Mouse (Mus musculus): ENCODE results near the gene Cdkn1b.
A peak's percentile ranks its signal among the peaks of the same experiment; 100 is the strongest.

The Cdkn1b gene

GRCm38 (mm10) chr6:134920190-134921013 is at the start of gene Cdkn1b:
Cdkn1b (plus strand) TSS chr6:134920401.
- peak; percentile 91 for DNase-seq

GRCm38 (mm10) chr6:134870887-134871286 is 49.3 kb upstream of the Cdkn1b start:
- DNase-seq = no peak

- no peak for DNase-seq
Observed at GRCm38 (mm10) chr6:134872236-134872635, 48.0 kb upstream of the Cdkn1b start.

GRCm38 (mm10) chr6:134873018-134873417 is 47.2 kb upstream of the Cdkn1b start:
- DNase-seq = no peak

GRCm38 (mm10) chr6:134876795-134877194 is 43.4 kb upstream of the Cdkn1b start:
- no peak for DNase-seq

GRCm38 (mm10) chr6:134877276-134877675 is 42.9 kb upstream of the Cdkn1b start:
- no peak for DNase-seq

- DNase-seq = peak; percentile 62
Observed at GRCm38 (mm10) chr6:134877892-134878291, 42.3 kb upstream of the Cdkn1b start.

GRCm38 (mm10) chr6:134879556-134879955 is 40.6 kb upstream of the Cdkn1b start:
- DNase-seq = no peak

GRCm38 (mm10) chr6:134880046-134880445 is 40.2 kb upstream of the Cdkn1b start:
- DNase-seq = no peak

- DNase-seq = no peak
Observed at GRCm38 (mm10) chr6:134883661-134884060, 36.5 kb upstream of the Cdkn1b start.

GRCm38 (mm10) chr6:134885515-134885914 is 34.7 kb upstream of the Cdkn1b start:
- no peak for DNase-seq

GRCm38 (mm10) chr6:134886475-134886874 is 33.7 kb upstream of the Cdkn1b start:
- DNase-seq = no peak

- DNase-seq = peak; percentile 46
Observed at GRCm38 (mm10) chr6:134887008-134887407, 33.2 kb upstream of the Cdkn1b start.

- DNase-seq = peak; percentile 80
Observed at GRCm38 (mm10) chr6:134887711-134888449, 32.3 kb upstream of the Cdkn1b start.

- DNase-seq = peak; percentile 35
Observed at GRCm38 (mm10) chr6:134888563-134889017, 31.6 kb upstream of the Cdkn1b start.

- no peak for DNase-seq
Observed at GRCm38 (mm10) chr6:134889763-134890162, 30.4 kb upstream of the Cdkn1b start.

GRCm38 (mm10) chr6:134890436-134890835 is 29.8 kb upstream of the Cdkn1b start:
- no peak for DNase-seq

- DNase-seq = no peak
Observed at GRCm38 (mm10) chr6:134896570-134897436, 23.4 kb upstream of the Cdkn1b start.

- DNase-seq = peak; percentile 98
Observed at GRCm38 (mm10) chr6:134897443-134898094, 22.6 kb upstream of the Cdkn1b start.

GRCm38 (mm10) chr6:134898095-134898965 is 21.9 kb upstream of the Cdkn1b start, which contains the start of gene Gpr19:
Gpr19 (minus strand) TSS chr6:134898578.
- peak; percentile 91 for DNase-seq

- no peak for DNase-seq
Observed at GRCm38 (mm10) chr6:134903368-134903767, 16.8 kb upstream of the Cdkn1b start.
